ENCODE assay signal across 7 mouse cellular contexts in genomic region chr7:19002848-19003498, GRCm38 (mm10). TPM values are rescaled to one million over a fixed set of nuclear protein-coding genes. Genes with fewer than 3 reads are reported as not detected.
DNase-seq lines count a peak whose midpoint lies in the region; ATAC-seq lines count a peak whose summit lies in the region.

No protein-coding gene starts in this region.

- H3K27ac ChIP-seq in hindbrain, embryonic 15.5 days (replicated peaks), result peak overlapping the region; percentile 73
- peak overlapping the region; percentile 68 for H3K27ac ChIP-seq in macrophage

- H3K4me3 ChIP-seq in hindbrain, embryonic 15.5 days, result peak overlapping the region; percentile 43
- H3K4me3 ChIP-seq in macrophage (ENCODE audit: inconsistent target), result peak overlapping the region; percentile 42

- H3K9me3 ChIP-seq in hindbrain, embryonic 15.5 days, result no peaks in the 10 kb centered on the region

- H3K9ac ChIP-seq in hindbrain, embryonic 15.5 days, result peak overlapping the region; percentile 66

- H3K27me3 ChIP-seq in hindbrain, embryonic 15.5 days, result no peaks in the 10 kb centered on the region

- H3K36me3 ChIP-seq in hindbrain, embryonic 15.5 days, result peaks cover 13% of the 10 kb centered on the region
- H3K36me3 ChIP-seq in macrophage (ENCODE audit: inconsistent target), result no peaks in the 10 kb centered on the region

- H3K4me1 ChIP-seq in hindbrain, embryonic 15.5 days (replicated peaks), result peaks cover 51% of the 10 kb centered on the region

- DNase-seq in adrenal gland, adult (ENCODE audit: inconsistent age in 2 of 2, low spot score in 1 of 2), result peak; percentile 86 to 94
- DNase-seq in gastrocnemius, adult 18-20 months (ENCODE audit: low spot score), result peak; percentile 85
- peak; percentile 69 to 82 for DNase-seq in left cerebral cortex, adult 18-20 months (ENCODE audit: low spot score in 2 of 2)
- DNase-seq in right cerebral cortex, postnatal 25 days, result peak; percentile 80

- peak; percentile 61 for ATAC-seq in common myeloid progenitor, adult 5-6 weeks (replicated peaks; ENCODE audit: low read depth, poor library complexity, severe bottlenecking)
- ATAC-seq in hindbrain, embryonic 15.5 days (ENCODE audit: low FRiP score, low read depth), result peak; percentile 49

- H3K4me2 ChIP-seq in hindbrain, embryonic 15.5 days, result peak overlapping the region; percentile 74

- 1% methylated on average over 17 of the region's 17 CpGs for WGBS in hindbrain, embryonic 15.5 days
- WGBS in macrophage (ENCODE audit: missing documents), result 2% methylated on average over 15 of the region's 17 CpGs

- H3K79me2 ChIP-seq in macrophage (ENCODE audit: inconsistent target), result peaks cover 49% of the 10 kb centered on the region

RNA-seq across cellular contexts. Expression of gene Irf2bp1, which starts 0.9 kb away (rescaled TPM):
- total RNA-seq in common myeloid progenitor, adult 5-6 weeks (2017), result 13.1 and 14.6 TPM in 2 replicates
- 10 to 100 TPM; 18.3 to 18.5 TPM for total RNA-seq in gastrocnemius, adult 18-20 months (2021)
- polyA plus RNA-seq in hindbrain, embryonic 15.5 days (2015; fragmentation: Nextera tagmentation; extraction: Ambion mirVana), result 31.6 and 35.2 TPM in 2 replicates
- 10 to 100 TPM; 55.7 to 57.8 TPM for total RNA-seq in left cerebral cortex, adult 18-20 months (2021)
- 10 to 100 TPM in 5 of 26 experiments, 1 to 10 TPM in 15, under 1 TPM in 6; 0.41 to 14.2 (median 3.4) TPM for total RNA-seq in macrophage (2018; cell fraction: chromatin; rRNA removed)
- total RNA-seq in macrophage (2018; cell fraction: cytosol; rRNA removed), result 10 to 100 TPM in 17 of 26 experiments, 1 to 10 TPM in 9; 4.9 to 20.8 (median 13.7) TPM
- total RNA-seq in macrophage (2018; cell fraction: nucleus; rRNA removed), result 10 to 100 TPM in 13 of 26 experiments, 1 to 10 TPM in 13; 4.0 to 22.8 (median 10.1) TPM
- polyA plus RNA-seq in macrophage (2018), result 7.1 to 12.7 TPM (median 12.6 TPM) in 3 replicates

RNA-seq across cellular contexts. Expression of gene Mypop, which starts 11.9 kb away (rescaled TPM):
- 0.64 TPM in 1 of 2 replicates, not detected in the other for total RNA-seq in common myeloid progenitor, adult 5-6 weeks (2017)
- 1 to 10 TPM; 8.7 to 8.9 TPM for total RNA-seq in gastrocnemius, adult 18-20 months (2021)
- polyA plus RNA-seq in hindbrain, embryonic 15.5 days (2015; fragmentation: Nextera tagmentation; extraction: Ambion mirVana), result 6.9 and 7.2 TPM in 2 replicates
- total RNA-seq in left cerebral cortex, adult 18-20 months (2021), result 10 to 100 TPM; 53.8 to 59.5 TPM
- 1 to 10 TPM in 3 of 26 experiments, under 1 TPM in 9, not detected in 14; 0.25 to 2.4 (median 0.69) TPM for total RNA-seq in macrophage (2018; cell fraction: chromatin; rRNA removed)
- under 1 TPM; 0.11 to 0.58 (median 0.24) TPM for total RNA-seq in macrophage (2018; cell fraction: cytosol; rRNA removed)
- under 1 TPM in 17 of 26 experiments, not detected in 9; 0.25 to 0.96 (median 0.46) TPM for total RNA-seq in macrophage (2018; cell fraction: nucleus; rRNA removed)
- 0.25 to 0.49 TPM (median 0.46 TPM) in 3 replicates for polyA plus RNA-seq in macrophage (2018)

RNA-seq across cellular contexts. Expression of gene Nanos2, which starts 15.8 kb away (rescaled TPM):
- not detected in 2 replicates for total RNA-seq in common myeloid progenitor, adult 5-6 weeks (2017)
- total RNA-seq in gastrocnemius, adult 18-20 months (2021), result not detected
- polyA plus RNA-seq in hindbrain, embryonic 15.5 days (2015; fragmentation: Nextera tagmentation; extraction: Ambion mirVana), result 0.53 and 0.83 TPM in 2 replicates
- total RNA-seq in left cerebral cortex, adult 18-20 months (2021), result under 1 TPM; 0.40 to 0.49 TPM
- not detected for total RNA-seq in macrophage (2018; cell fraction: chromatin; rRNA removed)
- total RNA-seq in macrophage (2018; cell fraction: cytosol; rRNA removed), result not detected
- not detected for total RNA-seq in macrophage (2018; cell fraction: nucleus; rRNA removed)
- not detected in 3 replicates for polyA plus RNA-seq in macrophage (2018)

RNA-seq across cellular contexts. Expression of gene Foxa3, which starts 20.4 kb away (rescaled TPM):
- 0.50 TPM in 1 of 2 replicates, not detected in the other for total RNA-seq in common myeloid progenitor, adult 5-6 weeks (2017)
- under 1 TPM in 1 of 2 experiments, not detected in 1; 0.09 TPM for total RNA-seq in gastrocnemius, adult 18-20 months (2021)
- polyA plus RNA-seq in hindbrain, embryonic 15.5 days (2015; fragmentation: Nextera tagmentation; extraction: Ambion mirVana), result 0.08 TPM in 1 of 2 replicates, not detected in the other
- not detected for total RNA-seq in left cerebral cortex, adult 18-20 months (2021)
- not detected for total RNA-seq in macrophage (2018; cell fraction: chromatin; rRNA removed)
- total RNA-seq in macrophage (2018; cell fraction: cytosol; rRNA removed), result under 1 TPM in 1 of 26 experiments, not detected in 25; 0.05 TPM
- not detected for total RNA-seq in macrophage (2018; cell fraction: nucleus; rRNA removed)
- not detected in 3 replicates for polyA plus RNA-seq in macrophage (2018)

RNA-seq across cellular contexts. Expression of gene Sympk, which starts 21.2 kb away (rescaled TPM):
- 48.9 and 54.0 TPM in 2 replicates for total RNA-seq in common myeloid progenitor, adult 5-6 weeks (2017)
- total RNA-seq in gastrocnemius, adult 18-20 months (2021), result 10 to 100 TPM; 74.1 to 74.6 TPM
- polyA plus RNA-seq in hindbrain, embryonic 15.5 days (2015; fragmentation: Nextera tagmentation; extraction: Ambion mirVana), result 27.5 and 30.1 TPM in 2 replicates
- total RNA-seq in left cerebral cortex, adult 18-20 months (2021), result 100 to 1,000 TPM; 116 to 123 TPM
- total RNA-seq in macrophage (2018; cell fraction: chromatin; rRNA removed), result 100 to 1,000 TPM in 13 of 26 experiments, 10 to 100 TPM in 13; 25.0 to 135 (median 98.2) TPM
- total RNA-seq in macrophage (2018; cell fraction: cytosol; rRNA removed), result 100 to 1,000 TPM in 1 of 26 experiments, 10 to 100 TPM in 25; 52.1 to 103 (median 70.7) TPM
- total RNA-seq in macrophage (2018; cell fraction: nucleus; rRNA removed), result 100 to 1,000 TPM in 5 of 26 experiments, 10 to 100 TPM in 21; 30.9 to 142 (median 79.5) TPM
- polyA plus RNA-seq in macrophage (2018), result 34.2 to 90.4 TPM (median 59.0 TPM) in 3 replicates

Comparison
In these comparisons a context has a peak if more than half of its experiments do, and no peak if none do; other contexts are left out.
1. Peak in every context shown above with its lines: DNase-seq, ATAC-seq, H3K4me3 ChIP-seq and H3K27ac ChIP-seq.
2. RNA of gene Mypop, which starts 11.9 kb away (total RNA-seq): 53.8 to 59.5 TPM in left cerebral cortex, adult 18-20 months; 8.7 to 8.9 TPM in gastrocnemius, adult 18-20 months and 0.64 TPM in common myeloid progenitor, adult 5-6 weeks; every median in the first group is over 4 times any median in the second.